Mouse (Mus musculus) ovary, postnatal 10 days (tissue): ENCODE measurements around the gene Lcn8.
"Not testable (repeated sequence)": the region's sequence is repeated elsewhere in the genome, so short reads cannot be mapped to it uniquely, and the experiment has no call there.

Experiments
- DNase-seq: peaks from one replicate; pipeline ENCODE4 v3.0.0; 2022; ENCODE audit warnings: low spot score

The Lcn8 gene

DNA sequence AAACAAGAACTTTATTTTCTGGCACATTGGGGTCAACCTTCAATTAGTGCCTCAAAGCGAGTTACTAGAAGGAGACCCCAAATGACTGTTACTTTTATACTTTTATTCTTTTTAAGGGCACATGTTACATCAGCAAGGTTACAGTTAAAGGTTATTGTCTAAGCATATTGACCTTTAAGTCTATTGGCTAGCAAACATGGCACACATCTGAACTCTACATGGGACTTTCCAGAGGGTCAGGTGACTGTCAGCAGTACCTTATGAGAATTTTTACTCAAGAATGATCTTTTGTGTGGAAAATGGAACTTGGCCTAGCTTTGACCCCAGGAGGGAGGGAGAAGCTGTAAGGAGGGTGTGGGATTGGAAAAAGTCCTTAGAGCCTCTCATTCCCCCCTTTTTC, 13.6 kb downstream of the Lcn8 start:
- DNase-seq = no peak

DNA sequence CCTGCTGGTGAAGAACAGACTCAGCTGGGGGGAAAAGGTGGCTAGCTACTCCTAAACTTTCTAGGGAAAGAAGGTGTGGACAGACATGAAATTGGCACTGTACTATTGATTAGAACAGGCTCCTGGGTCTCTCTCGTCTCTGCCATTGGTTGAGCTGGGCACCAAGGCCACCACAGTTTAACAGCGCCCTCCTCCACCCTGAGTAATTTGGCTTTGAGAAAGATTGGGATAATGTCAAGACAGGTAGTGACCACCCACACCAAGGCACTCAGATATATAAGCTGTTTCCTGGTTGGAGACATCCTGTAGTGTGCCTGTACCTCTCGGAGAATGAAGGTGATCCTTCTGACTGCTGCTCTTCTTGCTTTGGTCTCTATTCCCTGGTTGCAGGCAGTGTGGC, 23.6 kb downstream of the Lcn8 start, which contains the start of gene Lcn6:
Gene Lcn6, plus strand, starts transcription at position 301 of the 400 bp plus-strand sequence.
- no peak for DNase-seq

DNA sequence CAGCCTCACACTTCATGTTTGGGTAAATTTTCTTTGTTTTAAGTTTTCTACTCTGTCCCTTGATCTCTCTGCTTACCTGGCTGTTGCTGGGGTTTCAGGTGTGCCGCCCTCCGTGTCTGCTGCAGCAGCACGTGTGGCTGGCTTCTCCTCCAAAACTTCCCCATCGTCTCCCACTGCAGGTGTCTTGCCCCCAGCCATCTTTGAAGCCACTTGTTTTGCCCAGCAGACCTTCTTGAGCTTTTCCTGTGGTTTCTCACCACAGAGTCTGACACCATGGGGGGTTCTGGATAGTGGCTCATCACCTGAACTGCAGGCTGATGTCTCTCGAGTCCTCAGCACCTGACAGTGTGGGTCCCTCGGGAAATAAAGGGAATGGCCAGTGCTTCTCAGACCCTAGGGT, 26.6 kb downstream of the Lcn8 start:
- DNase-seq = no peak

DNA sequence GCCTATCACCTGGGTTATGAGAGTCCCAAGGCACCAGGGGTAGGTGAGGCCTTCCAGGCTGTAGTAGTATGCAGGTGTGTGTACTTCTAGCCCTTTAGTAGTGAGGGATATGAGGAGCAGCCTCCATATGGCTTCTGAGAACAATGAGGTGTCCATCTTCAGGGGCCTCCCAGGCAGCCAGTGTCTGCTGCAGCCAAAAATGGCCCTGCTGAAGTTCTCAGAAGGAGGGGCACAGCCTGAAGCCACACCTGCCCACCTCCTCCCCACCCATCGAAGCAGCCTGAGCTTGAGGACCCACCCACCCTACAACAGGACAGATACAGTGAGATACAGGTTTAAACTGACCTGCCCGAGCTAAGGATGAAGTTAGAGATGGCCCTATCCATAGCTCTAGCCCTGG, 29.5 kb downstream of the Lcn8 start, which contains the start of gene Lcn10:
Gene Lcn10, plus strand, starts transcription at position 301 of the 400 bp plus-strand sequence.
- DNase-seq = no peak

DNA sequence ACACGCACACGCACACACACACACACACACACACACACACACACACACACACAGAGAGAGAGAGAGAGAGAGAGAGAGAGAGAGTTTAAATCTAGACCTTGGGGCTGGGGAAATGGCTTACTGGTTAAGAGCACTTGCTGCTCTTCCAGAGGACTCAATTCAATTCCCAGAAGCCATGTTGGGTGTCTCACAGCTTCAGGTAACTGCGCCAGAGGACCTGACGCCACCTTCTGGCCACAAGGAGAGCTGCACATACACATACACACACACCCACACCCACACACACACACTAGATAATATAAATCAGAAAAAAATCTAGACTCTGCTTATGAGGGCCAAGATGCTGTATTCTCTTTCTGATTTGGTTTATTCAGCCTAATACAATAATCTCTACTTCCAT, 34.0 kb downstream of the Lcn8 start:
- no peak for DNase-seq

DNA sequence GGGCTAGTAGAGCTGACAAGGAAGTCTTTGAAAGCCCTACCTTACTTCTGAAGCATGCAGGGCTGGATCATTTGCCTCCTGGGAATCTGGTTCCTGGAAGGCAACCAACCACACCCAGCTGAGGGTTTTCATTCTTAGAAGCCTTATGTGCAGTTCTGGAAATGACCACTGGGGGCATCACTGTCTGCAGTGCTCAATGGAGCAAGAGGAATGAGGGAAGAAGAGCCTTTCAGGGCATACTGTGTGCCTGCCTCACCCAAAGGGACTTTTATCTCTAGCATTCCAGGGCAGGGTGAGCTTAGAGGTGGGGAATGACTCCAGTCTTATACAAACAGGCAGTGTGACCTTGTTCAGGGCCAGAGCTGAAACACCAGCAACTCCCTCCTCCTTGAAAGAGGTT, 41.7 kb downstream of the Lcn8 start:
- DNase-seq = peak; percentile 35

DNA sequence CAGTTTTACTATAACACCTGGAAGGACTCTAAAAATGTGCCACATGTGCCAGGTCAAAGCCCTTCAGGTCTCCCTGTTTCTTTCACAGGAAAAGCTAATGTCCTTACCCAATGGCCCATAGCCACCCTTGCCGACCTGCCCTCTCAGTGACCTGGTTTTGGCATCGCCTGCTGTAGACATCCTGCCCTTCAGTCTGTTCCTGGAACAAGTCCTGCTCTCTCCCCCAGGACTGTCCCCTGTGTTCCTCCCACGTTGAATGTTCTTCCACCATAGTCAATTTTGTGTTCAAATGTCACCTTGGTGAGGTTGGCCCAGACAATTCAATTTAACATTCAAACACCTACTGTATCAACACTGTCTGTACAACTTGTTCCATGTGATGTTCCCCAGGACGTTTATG, 44.0 kb downstream of the Lcn8 start:
- no peak for DNase-seq

DNA sequence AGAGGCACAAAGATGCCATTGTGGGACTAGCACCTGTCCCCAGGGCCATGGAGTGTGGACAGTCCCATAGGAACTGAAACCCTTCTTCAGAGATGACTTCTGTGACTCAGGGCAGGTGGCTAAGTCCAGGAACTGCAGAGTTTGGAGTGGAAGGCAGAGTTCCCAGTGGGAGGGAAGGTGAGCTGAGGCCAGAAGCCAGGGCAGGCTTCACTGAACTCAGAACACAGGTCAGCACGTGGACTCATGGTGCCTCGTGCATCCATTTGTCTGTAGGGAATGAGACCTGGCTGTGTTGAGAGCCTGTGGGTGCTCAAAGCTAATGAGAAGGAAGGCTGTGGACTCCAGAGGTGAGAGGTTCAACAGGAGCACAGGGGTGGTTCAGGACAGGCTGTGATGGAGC, 45.8 kb downstream of the Lcn8 start:
- no peak for DNase-seq

DNA sequence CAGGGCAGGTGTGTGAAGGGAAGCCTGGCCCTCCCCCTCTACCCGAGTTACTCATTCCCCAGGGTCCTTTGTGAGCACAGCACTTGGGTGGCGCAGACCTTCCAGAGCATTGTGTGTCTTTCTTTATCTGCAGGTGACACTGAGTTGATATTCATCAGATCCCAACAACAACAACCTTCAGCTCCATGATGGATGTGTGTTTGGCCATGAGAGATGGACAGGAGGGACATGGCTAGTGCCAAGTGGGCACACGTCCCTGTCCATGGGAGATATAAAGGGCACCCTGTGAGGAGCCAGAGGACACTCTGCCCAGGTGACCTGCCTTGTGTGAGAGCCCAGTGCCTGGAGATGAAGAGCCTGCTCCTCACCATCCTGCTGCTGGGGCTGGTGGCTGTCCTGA, 46.8 kb downstream of the Lcn8 start, which contains the start of gene Obp2a:
Gene Obp2a, plus strand, starts transcription at position 301 of the 400 bp plus-strand sequence.
- not testable (repeated sequence) for DNase-seq

DNA sequence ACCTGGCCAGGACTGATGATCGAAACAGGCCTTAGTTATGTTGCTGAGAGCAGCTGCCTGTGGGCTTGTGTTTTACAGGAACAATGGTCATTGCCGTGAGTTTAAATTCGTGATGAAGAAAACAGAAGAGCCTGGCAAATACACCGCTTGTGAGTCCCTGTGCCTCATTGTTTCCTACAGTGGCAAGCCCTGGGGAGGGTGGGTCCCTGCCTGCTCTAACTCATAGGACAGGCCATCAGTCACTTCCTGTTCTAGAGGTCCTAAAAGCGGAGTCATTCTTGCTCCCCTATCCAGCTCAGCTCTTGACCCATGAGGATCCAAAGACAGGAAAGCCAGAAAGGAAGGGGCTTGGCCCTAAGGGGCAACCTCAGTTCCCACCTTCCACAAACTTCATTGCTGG, 48.1 kb downstream of the Lcn8 start:
- DNase-seq = no peak

DNA sequence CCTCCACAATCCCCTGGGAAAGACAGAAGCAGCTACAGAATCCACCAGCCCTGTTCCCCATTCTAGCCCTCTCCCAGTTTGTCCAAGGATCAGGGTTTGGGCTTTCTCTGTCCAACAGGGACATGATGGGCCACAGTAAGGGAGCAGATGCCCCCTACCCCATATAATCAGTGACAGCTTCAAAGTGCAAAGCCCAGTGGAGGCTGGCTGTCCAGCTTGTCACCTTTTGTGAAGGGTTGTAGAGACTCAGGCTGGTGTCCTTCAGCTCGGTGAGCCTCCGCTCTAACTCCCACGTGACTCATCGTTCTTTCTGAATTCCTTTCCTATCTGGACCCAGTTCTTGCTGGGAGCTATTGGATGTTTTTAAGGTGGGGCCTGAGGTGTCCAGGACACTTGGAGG, 50.8 kb downstream of the Lcn8 start:
- no peak for DNase-seq
